Mouse (Mus musculus) kidney, adult 2 months (tissue): ENCODE measurements around the gene Grm1.

ENCODE experiments used
- CTCF ChIP-seq: fragments of 200-500 bp; conservative IDR thresholded peaks from 2 replicates; pipeline ENCODE4 v1.5.1; 2011; ENCODE audit warnings: low read depth, mild to moderate bottlenecking, control low read depth, low read length, moderate library complexity, mixed read lengths; ENCODE audit not compliant: insufficient read depth, insufficient read length
- POLR2A ChIP-seq: fragments of 200-500 bp; IDR thresholded peaks from one replicate; pipeline ENCODE4 v1.6.1; 2011; ENCODE audit warnings: low read depth, low read length, control low read depth

DNA sequence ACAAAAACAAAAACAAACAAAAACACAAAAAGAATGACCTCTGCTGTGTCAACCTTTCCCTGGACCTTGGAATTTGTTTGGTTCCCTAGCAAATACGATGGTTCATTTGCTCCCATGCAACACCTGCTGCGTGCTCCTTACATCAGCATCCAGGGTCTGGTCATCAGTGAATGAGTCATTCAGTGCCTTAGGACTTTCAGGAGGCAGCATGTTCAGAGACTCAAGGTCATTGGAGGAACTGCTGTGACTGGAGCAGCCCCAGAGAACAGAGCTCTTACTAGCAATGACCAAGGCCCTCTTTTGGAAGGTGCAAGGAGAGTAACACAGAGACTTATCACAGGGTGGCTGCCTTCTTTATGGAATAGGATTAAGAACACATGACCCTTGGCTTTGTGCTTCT is 138.2 kb downstream of the Grm1 start:
- TF ChIP-seq POLR2A (no peak), CTCF (no peak)
